Mouse (Mus musculus) B cell, adult 2 months (primary cell): ENCODE data around the gene Bfsp2.

Experiments used
- DNase-seq, 2 experiments: peaks; one replicate each; pipeline ENCODE4 v3.0.0; 2022

Bfsp2 gene

GRCm38 (mm10) chr9:103480603-103481220 lies 492 bp upstream of the Bfsp2 start:
- no peak for DNase-seq

GRCm38 (mm10) chr9:103475414-103475813 lies 4.8 kb downstream of the Bfsp2 start:
- DNase-seq: no peak

GRCm38 (mm10) chr9:103473915-103474688 lies 6.1 kb downstream of the Bfsp2 start:
- DNase-seq: peak in 1 of 2 experiments; percentile 40

- no peak for DNase-seq
These were observed 8.4 kb downstream of the Bfsp2 start for GRCm38 (mm10) chr9:103471784-103472183.

- DNase-seq: peak; percentile 76 to 79
These were observed 10.7 kb downstream of the Bfsp2 start for GRCm38 (mm10) chr9:103469516-103469915.

- DNase-seq: no peak
These were observed 11.3 kb downstream of the Bfsp2 start for GRCm38 (mm10) chr9:103468911-103469310.

- DNase-seq: no peak
These were observed 14.5 kb downstream of the Bfsp2 start for GRCm38 (mm10) chr9:103465711-103466220.

GRCm38 (mm10) chr9:103465293-103465692 lies 14.9 kb downstream of the Bfsp2 start:
- no peak for DNase-seq

GRCm38 (mm10) chr9:103463833-103464232 lies 16.4 kb downstream of the Bfsp2 start:
- peak in 1 of 2 experiments; percentile 27 for DNase-seq

GRCm38 (mm10) chr9:103459839-103460238 lies 20.4 kb downstream of the Bfsp2 start:
- DNase-seq: no peak

- no peak for DNase-seq
These were observed 20.9 kb downstream of the Bfsp2 start for GRCm38 (mm10) chr9:103459307-103459706.

GRCm38 (mm10) chr9:103449651-103450050 lies 30.6 kb downstream of the Bfsp2 start:
- peak; percentile 64 for DNase-seq

- peak; percentile 81 to 86 for DNase-seq
These were observed 31.1 kb downstream of the Bfsp2 start for GRCm38 (mm10) chr9:103449092-103449491.

GRCm38 (mm10) chr9:103444656-103445055 lies 35.6 kb downstream of the Bfsp2 start:
- DNase-seq: no peak

GRCm38 (mm10) chr9:103443824-103444185 lies 36.4 kb downstream of the Bfsp2 start:
- DNase-seq: no peak

- DNase-seq: no peak
These were observed 36.9 kb downstream of the Bfsp2 start for GRCm38 (mm10) chr9:103443121-103443823.

- no peak for DNase-seq
These were observed 39.6 kb downstream of the Bfsp2 start for GRCm38 (mm10) chr9:103440597-103440996.

- DNase-seq: no peak
These were observed 43.1 kb downstream of the Bfsp2 start for GRCm38 (mm10) chr9:103437104-103437503.

- DNase-seq: peak; percentile 56 to 64
These were observed 46.1 kb downstream of the Bfsp2 start for GRCm38 (mm10) chr9:103434116-103434515.

GRCm38 (mm10) chr9:103432122-103432778 lies 48.0 kb downstream of the Bfsp2 start:
- DNase-seq: no peak

- no peak for DNase-seq
These were observed 48.5 kb downstream of the Bfsp2 start for GRCm38 (mm10) chr9:103431718-103432117.

GRCm38 (mm10) chr9:103430431-103431220 lies 49.6 kb downstream of the Bfsp2 start:
- DNase-seq: no peak
